Mouse (Mus musculus): ENCODE results near the gene Fbln7. TPM values are rescaled to one million over a fixed set of nuclear protein-coding genes. Genes with fewer than 3 reads are reported as not detected.

The Fbln7 gene
- polyA plus RNA-seq, 1 experiment: 3.4 TPM

- Histone ChIP-seq H3K27me3 (ENCODE audit: control insufficient read depth, insufficient read depth, low read length) (no peaks in the 10 kb centered on the region), H3K4me1 (ENCODE audit: control insufficient read depth, insufficient read depth, low read length) (peaks cover 4% of the 10 kb centered on the region), H3K27ac (ENCODE audit: insufficient read depth, low read length) (no peak overlapping the region), H3K4me3 (replicated peaks; ENCODE audit: insufficient read depth, low read depth, low read length) (no peak overlapping the region)
- 82% methylated on average over 6 of the region's 6 CpGs for WGBS
- TF ChIP-seq CTCF (IDR thresholded peaks at IDR 0.05; ENCODE audit: borderline replicate concordance, insufficient read depth, low read depth, low read length): no peak
- TF ChIP-seq POLR2A (IDR thresholded peaks at IDR 0.05; ENCODE audit: borderline replicate concordance, insufficient read depth, low read length): no peak
- DNase-seq: no peak
Observed at GRCm38 (mm10) chr2:128902843-128903242, 40.1 kb downstream of the Fbln7 start.

GRCm38 (mm10) chr2:128903661-128904060 lies 40.9 kb downstream of the Fbln7 start:
- 88% methylated on average over 3 of the region's 3 CpGs for WGBS
- TF ChIP-seq CTCF (IDR thresholded peaks at IDR 0.05; ENCODE audit: borderline replicate concordance, insufficient read depth, low read depth, low read length): no peak
- TF ChIP-seq POLR2A (IDR thresholded peaks at IDR 0.05; ENCODE audit: borderline replicate concordance, insufficient read depth, low read length): no peak
- no peak overlapping the region for H3K4me3 ChIP-seq (replicated peaks; ENCODE audit: insufficient read depth, low read depth, low read length)

GRCm38 (mm10) chr2:128914978-128915377 lies 52.2 kb downstream of the Fbln7 start:
- DNase-seq: no peak
- no peak overlapping the region for H3K27ac ChIP-seq (ENCODE audit: insufficient read depth, low read length)
- TF ChIP-seq POLR2A (IDR thresholded peaks at IDR 0.05; ENCODE audit: borderline replicate concordance, insufficient read depth, low read length): no peak
- no peak for TF ChIP-seq CTCF (IDR thresholded peaks at IDR 0.05; ENCODE audit: borderline replicate concordance, insufficient read depth, low read depth, low read length)
- no peaks in the 10 kb centered on the region for H3K4me1 ChIP-seq (ENCODE audit: control insufficient read depth, insufficient read depth, low read length)
- H3K27me3 ChIP-seq (ENCODE audit: control insufficient read depth, insufficient read depth, low read length): no peaks in the 10 kb centered on the region
- 82% methylated on average over 4 of the region's 4 CpGs for whole genome bisulfite sequencing
- H3K4me3 ChIP-seq (replicated peaks; ENCODE audit: insufficient read depth, low read depth, low read length): no peak overlapping the region

More at GRCm38 (mm10) chr2:128903661-128904060, 40.9 kb downstream of the Fbln7 start:
- Histone ChIP-seq H3K27ac (ENCODE audit: insufficient read depth, low read length) (no peak overlapping the region), H3K4me1 (ENCODE audit: control insufficient read depth, insufficient read depth, low read length) (peaks cover 4% of the 10 kb centered on the region), H3K27me3 (ENCODE audit: control insufficient read depth, insufficient read depth, low read length) (no peaks in the 10 kb centered on the region)
- DNase-seq: no peak

GRCm38 (mm10) chr2:128916528-128916927 lies 53.7 kb downstream of the Fbln7 start:
- WGBS: 72% methylated on average over 3 of the region's 3 CpGs
- Histone ChIP-seq H3K27ac (ENCODE audit: insufficient read depth, low read length) (no peak overlapping the region), H3K27me3 (ENCODE audit: control insufficient read depth, insufficient read depth, low read length) (no peaks in the 10 kb centered on the region), H3K4me1 (ENCODE audit: control insufficient read depth, insufficient read depth, low read length) (no peaks in the 10 kb centered on the region), H3K4me3 (replicated peaks; ENCODE audit: insufficient read depth, low read depth, low read length) (no peak overlapping the region)
- no peak for DNase-seq
- TF ChIP-seq CTCF (IDR thresholded peaks at IDR 0.05; ENCODE audit: borderline replicate concordance, insufficient read depth, low read depth, low read length): no peak
- TF ChIP-seq POLR2A (IDR thresholded peaks at IDR 0.05; ENCODE audit: borderline replicate concordance, insufficient read depth, low read length): no peak

GRCm38 (mm10) chr2:128924799-128925198 lies 62.0 kb downstream of the Fbln7 start:
- DNase-seq: no peak
- H3K27ac ChIP-seq (ENCODE audit: insufficient read depth, low read length): no peak overlapping the region
- WGBS: 91% methylated on average over 4 of the region's 4 CpGs
- H3K4me1 ChIP-seq (ENCODE audit: control insufficient read depth, insufficient read depth, low read length): no peaks in the 10 kb centered on the region
- no peak for TF ChIP-seq POLR2A (IDR thresholded peaks at IDR 0.05; ENCODE audit: borderline replicate concordance, insufficient read depth, low read length)
- TF ChIP-seq CTCF (IDR thresholded peaks at IDR 0.05; ENCODE audit: borderline replicate concordance, insufficient read depth, low read depth, low read length): no peak
- no peaks in the 10 kb centered on the region for H3K27me3 ChIP-seq (ENCODE audit: control insufficient read depth, insufficient read depth, low read length)
- no peak overlapping the region for H3K4me3 ChIP-seq (replicated peaks; ENCODE audit: insufficient read depth, low read depth, low read length)

- 76% methylated on average over 3 of the region's 3 CpGs for WGBS
- TF ChIP-seq CTCF (IDR thresholded peaks at IDR 0.05; ENCODE audit: borderline replicate concordance, insufficient read depth, low read depth, low read length) (no peak), POLR2A (IDR thresholded peaks at IDR 0.05; ENCODE audit: borderline replicate concordance, insufficient read depth, low read length) (no peak)
- H3K4me3 ChIP-seq (replicated peaks; ENCODE audit: insufficient read depth, low read depth, low read length): no peak overlapping the region
- H3K4me1 ChIP-seq (ENCODE audit: control insufficient read depth, insufficient read depth, low read length): no peaks in the 10 kb centered on the region
- no peaks in the 10 kb centered on the region for H3K27me3 ChIP-seq (ENCODE audit: control insufficient read depth, insufficient read depth, low read length)
- no peak overlapping the region for H3K27ac ChIP-seq (ENCODE audit: insufficient read depth, low read length)
- DNase-seq: no peak
Observed at GRCm38 (mm10) chr2:128928446-128928845, 65.7 kb downstream of the Fbln7 start.

- no peaks in the 10 kb centered on the region for H3K27me3 ChIP-seq (ENCODE audit: control insufficient read depth, insufficient read depth, low read length)
- no peak for DNase-seq
Observed at GRCm38 (mm10) chr2:128930704-128931103, 67.9 kb downstream of the Fbln7 start.

GRCm38 (mm10) chr2:128936256-128936655 lies 73.5 kb downstream of the Fbln7 start:
- Histone ChIP-seq H3K4me1 (ENCODE audit: control insufficient read depth, insufficient read depth, low read length) (no peaks in the 10 kb centered on the region), H3K27ac (ENCODE audit: insufficient read depth, low read length) (no peak overlapping the region), H3K27me3 (ENCODE audit: control insufficient read depth, insufficient read depth, low read length) (no peaks in the 10 kb centered on the region), H3K4me3 (replicated peaks; ENCODE audit: insufficient read depth, low read depth, low read length) (no peak overlapping the region)
- DNase-seq: no peak
- 93% methylated on average over 3 of the region's 3 CpGs for WGBS
- TF ChIP-seq CTCF (IDR thresholded peaks at IDR 0.05; ENCODE audit: borderline replicate concordance, insufficient read depth, low read depth, low read length) (no peak), POLR2A (IDR thresholded peaks at IDR 0.05; ENCODE audit: borderline replicate concordance, insufficient read depth, low read length) (no peak)

More at GRCm38 (mm10) chr2:128930704-128931103, 67.9 kb downstream of the Fbln7 start:
- Histone ChIP-seq H3K4me3 (replicated peaks; ENCODE audit: insufficient read depth, low read depth, low read length) (no peak overlapping the region), H3K27ac (ENCODE audit: insufficient read depth, low read length) (no peak overlapping the region), H3K4me1 (ENCODE audit: control insufficient read depth, insufficient read depth, low read length) (no peaks in the 10 kb centered on the region)
- TF ChIP-seq POLR2A (IDR thresholded peaks at IDR 0.05; ENCODE audit: borderline replicate concordance, insufficient read depth, low read length) (no peak), CTCF (IDR thresholded peaks at IDR 0.05; ENCODE audit: borderline replicate concordance, insufficient read depth, low read depth, low read length) (no peak)

Data from cerebellum, adult 2 months (tissue).